Mouse (Mus musculus): ENCODE measurements around the gene 9930021J03Rik.

Gene 9930021J03Rik

DNA sequence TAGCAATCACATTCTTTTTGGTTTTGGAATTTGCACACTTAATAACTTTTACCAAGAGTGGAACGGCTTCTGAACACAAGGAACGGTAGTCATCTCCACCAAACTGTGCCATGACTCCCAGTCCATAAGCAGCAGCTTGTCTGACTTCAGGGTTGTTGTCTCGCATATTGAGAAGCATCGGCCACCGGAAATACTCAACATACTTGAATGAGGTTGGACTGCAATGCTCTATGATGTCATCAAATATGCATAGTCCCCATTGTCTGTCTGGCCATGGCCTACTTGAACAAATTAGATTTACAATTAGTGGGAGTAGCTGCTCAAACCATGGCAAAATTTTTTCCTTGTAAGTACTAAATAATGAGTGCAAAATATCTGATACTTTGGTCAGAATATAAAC is 4.2 kb upstream of the 9930021J03Rik start:
- no peak for DNase-seq (ENCODE audit: low read depth, low spot score)

DNA sequence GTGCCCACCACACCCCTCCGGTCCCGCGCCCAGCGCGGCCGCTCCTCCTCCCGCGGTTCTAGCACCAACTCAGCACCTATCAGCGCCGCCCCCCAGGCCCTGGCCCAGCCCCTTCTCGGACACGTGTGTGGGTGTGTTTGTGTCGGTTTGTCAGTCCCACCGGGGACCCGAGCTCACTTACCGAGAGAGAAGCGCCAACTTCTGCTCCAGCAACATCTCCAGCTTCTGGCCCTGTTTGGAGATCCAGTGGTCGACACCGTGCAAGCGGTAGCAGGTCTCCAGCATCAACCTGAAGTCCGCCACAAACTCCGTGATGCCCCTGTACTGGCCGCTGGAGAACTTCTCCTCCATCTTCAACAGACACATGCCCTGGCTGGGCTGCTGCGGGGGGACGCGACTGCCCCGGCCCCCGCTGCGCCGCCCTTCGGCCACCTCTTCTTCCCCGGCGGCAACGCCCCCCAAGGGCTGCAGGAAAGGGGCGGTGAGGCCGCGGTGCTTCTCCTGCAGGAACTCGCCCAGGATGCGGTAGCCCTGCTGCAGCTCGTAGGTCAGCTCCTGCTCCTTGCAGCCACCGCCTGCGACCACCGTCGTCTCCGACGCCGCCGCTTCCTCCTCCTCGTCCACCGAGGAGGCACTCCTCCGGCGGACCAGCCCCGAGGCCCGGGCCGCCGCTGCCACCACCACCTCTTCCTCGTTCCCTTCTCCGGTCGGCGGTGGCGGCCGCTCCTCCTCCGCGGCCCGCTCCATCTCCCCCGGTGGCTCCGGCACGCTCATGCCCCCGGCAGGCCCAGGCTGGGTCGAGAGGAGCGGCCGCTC is 480 bp downstream of the 9930021J03Rik start:
- no peak for DNase-seq (ENCODE audit: low read depth, low spot score)

DNA sequence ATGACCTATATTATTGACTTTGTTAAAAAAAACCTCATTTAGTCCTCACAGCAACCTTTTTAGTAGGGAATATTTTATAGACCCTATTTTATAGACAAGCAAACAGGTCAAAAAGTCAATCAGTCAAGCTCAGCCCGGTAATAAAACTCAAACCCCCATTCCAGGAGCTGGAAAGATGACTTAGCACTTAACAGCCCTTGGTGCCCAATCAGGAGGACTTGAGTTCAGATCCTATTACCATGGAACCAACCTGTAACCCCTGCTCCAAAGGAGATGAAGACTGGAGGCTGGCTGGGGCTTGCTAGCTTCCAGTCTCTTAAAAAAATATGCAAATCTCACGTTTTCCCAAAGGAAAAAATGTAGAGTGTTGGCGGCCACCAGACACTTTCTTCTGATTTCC is 1.8 kb downstream of the 9930021J03Rik start:
- DNase-seq (ENCODE audit: low read depth, low spot score), result no peak

DNA sequence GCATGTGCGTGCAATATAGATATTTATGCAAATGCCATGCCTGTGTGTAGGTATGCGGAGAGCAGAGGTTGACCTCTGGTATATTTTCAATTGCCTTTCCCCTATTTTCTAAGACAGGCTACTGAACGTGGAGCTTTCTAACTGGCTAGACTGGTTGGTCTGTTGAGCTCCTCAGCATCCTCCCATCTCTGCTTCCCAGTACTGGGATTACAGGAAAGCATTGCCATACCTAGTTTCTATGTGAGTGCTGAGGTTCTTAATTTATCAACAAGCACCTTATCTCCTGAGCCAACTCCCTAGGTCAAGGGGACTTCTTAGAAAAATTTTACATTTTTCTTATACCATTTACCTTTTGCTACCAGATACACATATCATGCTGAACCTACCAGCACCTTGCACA is 8.4 kb downstream of the 9930021J03Rik start:
- DNase-seq (ENCODE audit: low read depth, low spot score), result no peak

DNA sequence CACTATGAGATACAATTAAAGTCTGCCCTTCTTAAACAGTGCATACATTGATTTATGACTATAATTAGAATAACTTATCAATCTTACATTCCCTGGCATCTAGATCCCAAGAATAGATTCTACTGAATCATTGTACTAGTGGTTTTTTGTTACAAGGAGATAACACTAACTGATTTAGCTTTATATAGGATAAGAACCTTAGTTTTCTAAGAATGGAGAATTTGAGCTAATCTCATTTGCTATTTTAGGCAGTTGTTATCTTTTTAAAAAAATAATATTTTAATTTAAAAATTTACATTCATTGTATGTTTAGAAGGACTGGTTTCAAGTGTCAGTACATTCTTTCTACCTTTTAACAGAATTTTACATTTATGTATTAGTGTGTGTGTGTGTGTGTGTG is 17.8 kb downstream of the 9930021J03Rik start:
- DNase-seq (ENCODE audit: low read depth, low spot score), result no peak

DNA sequence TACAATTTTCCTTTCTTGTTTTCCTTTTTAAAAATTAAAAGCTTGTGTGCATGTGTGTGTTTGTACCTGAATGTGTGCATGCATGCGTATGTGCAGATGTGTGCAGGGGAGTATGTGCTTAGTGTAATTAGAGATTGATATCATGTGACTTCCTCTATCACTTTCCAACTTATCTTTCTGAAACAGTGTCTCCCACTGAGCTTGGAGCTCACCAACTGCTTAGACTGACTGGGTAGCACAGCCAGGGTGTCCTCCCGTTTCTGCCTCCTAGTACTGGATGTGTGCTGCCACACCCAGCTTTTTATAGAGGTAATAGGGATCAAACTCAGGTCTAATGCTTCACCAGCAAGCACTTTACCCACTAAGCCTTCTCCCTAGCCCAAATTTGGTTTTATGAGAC is 22.9 kb downstream of the 9930021J03Rik start:
- DNase-seq (ENCODE audit: low read depth, low spot score), result no peak

DNA sequence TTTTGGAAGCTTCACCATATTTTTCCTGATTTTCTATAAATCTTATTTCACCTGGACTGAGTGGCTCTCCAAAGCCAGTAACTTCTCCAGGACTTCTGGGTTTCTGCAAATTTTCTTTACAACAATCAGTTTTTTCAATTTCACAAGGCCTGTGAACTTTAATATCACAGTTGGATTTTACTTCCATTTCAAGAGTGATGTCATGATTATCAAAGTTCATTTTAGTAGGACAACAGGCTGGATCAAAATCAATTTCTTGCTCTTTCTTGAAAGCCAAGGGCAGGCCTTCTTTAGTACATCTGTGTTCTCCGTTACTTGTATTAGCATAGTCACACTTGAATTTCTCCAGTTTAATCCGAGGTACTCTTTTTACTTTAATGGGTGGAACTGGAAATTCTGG is 51.9 kb downstream of the 9930021J03Rik start:
- DNase-seq (ENCODE audit: low read depth, low spot score), result no peak

DNA sequence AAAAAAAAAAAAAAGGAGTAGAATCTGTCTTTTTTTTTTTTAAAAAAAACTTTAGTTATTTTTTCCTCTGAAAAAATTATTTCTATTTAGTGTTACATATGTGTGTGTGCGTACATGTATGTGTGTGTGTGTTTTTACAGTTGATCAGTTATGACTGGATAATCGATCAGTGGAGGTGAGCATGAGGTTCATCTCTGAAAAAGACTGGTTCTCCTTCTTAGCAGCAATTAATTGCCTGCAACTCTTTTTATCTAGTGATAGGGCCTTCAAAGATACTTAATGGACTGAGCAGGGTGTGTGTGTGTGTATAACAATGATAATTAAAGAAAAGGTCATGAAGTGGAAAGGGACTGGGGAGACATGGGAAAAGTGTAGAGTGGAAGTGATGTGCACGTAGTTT is 54.8 kb downstream of the 9930021J03Rik start:
- DNase-seq (ENCODE audit: low read depth, low spot score), result no peak

DNA sequence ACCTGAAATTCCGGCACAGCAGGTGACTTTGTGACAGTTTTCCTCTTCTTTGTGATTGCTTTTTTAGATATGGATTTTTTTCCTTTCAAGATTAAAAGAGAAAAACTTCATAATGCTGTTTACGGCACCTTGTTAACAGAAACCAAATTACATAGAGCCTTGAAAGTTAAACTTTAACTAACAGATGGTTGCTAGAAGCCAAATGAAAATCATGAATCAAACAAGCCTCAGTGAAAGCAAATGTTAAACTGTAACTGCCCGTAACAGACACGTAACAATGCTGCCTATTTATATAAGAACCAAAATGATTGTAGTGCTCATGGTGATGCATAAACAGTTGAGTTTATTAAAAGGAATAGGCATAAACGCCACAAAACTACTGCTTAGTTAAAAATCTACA is 62.3 kb downstream of the 9930021J03Rik start:
- DNase-seq (ENCODE audit: low read depth, low spot score), result no peak

DNA sequence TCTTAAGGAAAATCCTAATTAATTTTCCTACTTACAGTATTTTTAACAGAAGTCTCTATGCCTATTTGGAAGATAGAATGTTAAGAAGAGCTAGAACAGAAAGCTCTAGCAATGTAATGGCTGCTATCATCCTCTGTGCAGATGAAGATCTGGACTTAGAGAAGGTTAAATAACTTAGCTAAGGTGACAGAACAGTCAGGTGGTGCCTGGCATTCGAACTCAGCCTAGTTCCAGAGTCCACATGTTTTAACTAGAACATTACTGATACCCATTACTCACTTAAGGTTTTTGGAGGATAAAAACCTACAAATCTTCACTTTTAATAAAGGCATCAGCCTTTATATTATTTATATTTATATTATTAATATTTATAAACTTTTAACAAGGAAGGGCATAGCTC is 65.1 kb downstream of the 9930021J03Rik start:
- DNase-seq (ENCODE audit: low read depth, low spot score), result no peak

DNA sequence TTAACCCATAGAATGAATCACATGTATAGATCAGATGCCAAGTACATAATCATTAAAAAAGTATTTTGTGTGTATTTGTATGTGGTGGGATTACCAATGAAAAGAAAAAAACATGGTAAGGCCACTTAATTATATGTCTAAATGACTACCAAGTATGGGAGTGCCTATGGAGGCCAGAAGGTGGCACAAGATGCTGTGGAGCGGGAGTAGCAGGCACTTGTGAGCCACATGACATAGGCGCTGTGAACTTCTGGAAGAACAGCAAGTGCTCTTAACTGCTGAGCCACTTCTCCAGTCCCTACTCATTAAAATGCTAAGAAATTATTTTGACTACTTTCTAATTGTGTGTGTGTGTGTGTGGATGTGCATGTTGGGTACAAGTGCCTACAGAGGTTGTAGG is 66.2 kb downstream of the 9930021J03Rik start:
- no peak for DNase-seq (ENCODE audit: low read depth, low spot score)

DNA sequence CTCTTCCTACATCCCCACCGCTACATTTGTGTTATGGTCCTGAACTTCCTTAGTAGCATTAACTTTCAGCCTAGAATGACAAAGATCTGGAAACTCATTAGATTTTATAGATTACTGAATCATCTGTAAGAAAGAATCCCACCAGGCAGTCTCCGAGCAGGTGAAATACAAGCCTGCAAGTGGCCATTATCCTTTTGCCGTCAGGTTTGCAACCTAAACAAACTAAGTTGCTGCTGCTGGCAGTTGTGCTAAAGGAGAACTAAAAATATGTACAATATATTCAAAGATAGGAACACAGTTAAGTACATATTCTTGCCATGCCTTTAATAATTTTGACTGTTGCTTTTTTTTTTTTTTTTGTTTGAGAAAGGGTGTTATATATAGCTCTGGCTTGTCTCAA is 70.4 kb downstream of the 9930021J03Rik start:
- DNase-seq (ENCODE audit: low read depth, low spot score), result no peak

DNA sequence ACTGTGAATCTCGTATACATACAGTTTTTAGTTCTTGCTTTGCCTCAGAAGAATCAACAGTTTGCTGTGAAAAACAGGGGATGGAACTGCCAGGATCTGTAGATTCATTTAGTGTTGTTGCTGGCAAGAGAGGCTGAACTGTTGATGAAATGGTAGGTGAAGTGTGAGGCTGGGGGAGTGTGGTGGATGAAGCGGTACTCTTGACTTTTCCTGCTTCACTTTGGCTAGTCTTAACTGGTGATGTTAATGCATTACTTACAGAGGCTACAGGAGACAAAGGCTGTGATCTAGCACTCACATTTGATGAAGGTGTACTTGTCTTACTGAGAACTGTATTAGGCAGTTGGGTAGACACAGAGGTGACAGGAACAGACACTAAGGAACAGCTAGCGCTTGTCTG is 87.3 kb downstream of the 9930021J03Rik start:
- DNase-seq (ENCODE audit: low read depth, low spot score), result no peak

DNA sequence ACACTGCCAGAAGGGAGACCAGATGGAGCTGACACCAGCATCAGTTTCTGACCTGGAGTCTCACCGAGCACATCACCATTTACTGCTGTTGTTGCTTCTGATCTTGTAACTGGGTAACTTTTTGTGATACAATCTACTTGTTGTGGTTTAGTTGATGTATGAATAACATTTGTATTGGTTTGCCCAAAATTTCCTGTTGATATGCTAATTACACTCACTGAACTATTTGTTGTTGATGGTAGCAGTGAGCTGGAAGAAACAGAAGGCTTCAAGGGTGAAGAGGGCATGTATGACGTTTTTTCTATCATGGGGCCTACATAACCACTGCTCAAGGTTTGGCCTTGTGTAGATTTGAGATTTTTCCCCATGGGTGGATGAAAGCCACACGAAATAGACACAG is 87.9 kb downstream of the 9930021J03Rik start:
- DNase-seq (ENCODE audit: low read depth, low spot score), result no peak

DNA sequence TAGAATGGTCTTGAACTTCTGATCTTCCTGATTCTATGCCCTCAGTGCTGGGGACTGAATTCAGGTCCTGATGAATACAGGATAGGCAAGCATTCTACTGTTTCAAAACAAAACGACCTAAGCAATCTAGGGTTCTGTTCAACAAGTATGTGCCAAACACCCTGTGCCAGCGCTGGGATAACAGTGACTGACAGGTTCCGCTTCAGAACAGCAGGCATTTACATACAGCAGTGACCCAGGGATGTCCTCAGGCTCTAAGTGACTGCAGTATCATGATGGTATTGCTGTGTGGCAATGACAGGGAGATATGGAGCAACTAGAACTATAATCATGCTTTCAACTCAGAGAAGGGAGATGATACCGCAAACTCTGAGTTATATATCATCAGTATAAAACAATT is 92.3 kb downstream of the 9930021J03Rik start:
- no peak for DNase-seq (ENCODE audit: low read depth, low spot score)

DNA sequence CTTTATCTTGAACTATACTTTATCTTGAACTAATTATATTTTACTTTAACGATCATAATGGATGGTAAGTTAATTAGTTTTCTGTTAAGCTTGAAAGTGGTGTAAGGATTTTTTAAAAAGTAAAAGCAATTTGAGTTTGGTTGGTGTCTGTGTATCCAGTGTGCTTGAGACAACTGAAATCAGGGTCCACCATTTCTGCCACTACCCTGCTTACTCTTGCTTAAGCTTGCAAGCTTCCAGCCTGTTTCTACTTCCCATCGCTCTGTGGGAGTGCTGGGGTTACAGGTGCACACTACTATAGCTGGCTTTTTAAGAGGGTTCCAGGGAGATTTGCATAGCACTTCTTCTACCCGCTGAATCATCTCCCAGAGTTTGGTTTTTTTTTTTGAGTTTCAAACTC is 96.3 kb downstream of the 9930021J03Rik start:
- no peak for DNase-seq (ENCODE audit: low read depth, low spot score)

DNA sequence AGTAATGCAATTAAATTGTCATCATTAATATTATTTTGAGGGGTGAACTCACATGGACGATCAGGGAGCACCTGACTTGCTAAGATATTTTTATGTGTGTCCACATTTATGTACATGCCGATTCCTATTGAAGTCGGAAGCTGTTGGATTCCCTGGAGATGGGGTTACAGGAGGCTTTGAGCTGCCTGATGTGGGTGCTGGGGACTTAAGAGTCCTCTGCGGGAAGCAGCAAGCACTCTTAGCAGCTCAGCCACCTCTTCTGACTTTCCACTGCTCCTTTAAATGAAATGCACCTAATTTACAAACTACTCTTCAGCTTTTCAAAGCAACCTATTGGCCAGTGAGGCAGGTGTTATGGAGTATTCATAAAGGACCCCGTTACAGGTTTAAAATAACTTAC is 97.3 kb downstream of the 9930021J03Rik start:
- DNase-seq (ENCODE audit: low read depth, low spot score), result no peak

DNA sequence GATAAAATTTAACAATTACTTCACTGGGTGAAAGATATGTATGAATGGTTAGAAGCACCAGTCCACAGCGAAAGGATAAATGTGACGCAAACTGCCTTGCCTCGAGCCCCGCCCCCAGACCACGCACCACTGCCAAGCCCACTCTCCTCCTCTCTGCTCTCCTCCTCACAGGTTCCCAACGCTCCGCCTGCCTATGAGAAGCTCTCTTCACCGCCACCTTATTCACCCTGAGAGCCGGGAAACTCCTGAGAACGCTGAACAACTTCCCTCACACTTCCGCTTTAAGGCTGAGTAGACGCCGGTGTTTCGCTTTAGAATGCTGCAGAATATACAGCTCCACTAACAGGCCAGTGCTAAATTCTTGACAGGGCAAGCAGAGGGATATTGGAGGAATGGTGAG is 97.8 kb downstream of the 9930021J03Rik start:
- DNase-seq (ENCODE audit: low read depth, low spot score), result no peak

DNA sequence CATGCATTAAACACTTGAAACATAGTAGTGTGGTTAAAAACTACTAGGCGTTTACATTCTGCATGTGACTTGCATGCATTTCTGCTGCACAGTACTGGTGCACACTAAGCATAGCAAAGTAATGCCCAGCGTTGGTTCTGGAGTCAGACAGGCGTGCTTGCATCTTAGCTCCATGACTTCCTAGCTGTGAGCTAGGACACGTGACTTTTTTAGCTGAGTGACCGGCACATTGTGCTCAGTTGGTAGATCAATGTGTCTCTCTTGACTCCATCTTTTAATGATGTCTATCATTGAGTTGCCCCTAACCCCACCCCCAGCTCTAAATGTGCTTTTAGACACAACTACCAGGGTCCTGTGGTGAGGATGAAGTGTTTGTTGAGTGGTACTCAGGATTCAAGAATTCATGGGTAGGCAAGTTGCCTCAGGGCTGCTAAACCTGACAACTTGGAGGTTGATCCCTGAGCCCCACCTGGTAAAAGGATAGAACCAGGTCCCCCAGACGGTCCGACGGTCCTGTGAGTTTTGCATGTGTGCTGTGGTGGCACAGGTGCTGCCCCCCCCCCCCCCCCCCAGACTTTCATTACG is 98.4 kb downstream of the 9930021J03Rik start:
- DNase-seq (ENCODE audit: low read depth, low spot score), result no peak

DNA sequence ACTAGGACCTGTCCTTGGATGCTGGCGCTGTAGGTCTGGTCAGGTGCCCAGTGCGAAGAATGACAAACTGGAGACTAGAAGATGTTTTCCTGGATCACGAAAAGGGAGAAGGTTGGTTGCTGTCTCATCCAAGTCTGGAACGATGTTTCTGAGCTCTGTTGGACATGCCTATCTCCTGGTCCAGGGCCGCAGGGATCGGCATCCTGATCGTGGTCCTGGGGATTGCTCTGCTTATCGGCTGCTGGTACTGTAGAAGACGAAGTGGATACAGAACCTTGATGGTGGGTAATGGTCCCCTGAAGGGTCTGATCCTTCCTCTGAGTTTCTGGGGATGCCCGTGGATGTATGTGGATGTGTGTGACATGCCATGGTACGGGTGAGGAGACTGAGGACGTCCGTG is 101.4 kb downstream of the 9930021J03Rik start:
- no peak for DNase-seq (ENCODE audit: low read depth, low spot score)

DNA sequence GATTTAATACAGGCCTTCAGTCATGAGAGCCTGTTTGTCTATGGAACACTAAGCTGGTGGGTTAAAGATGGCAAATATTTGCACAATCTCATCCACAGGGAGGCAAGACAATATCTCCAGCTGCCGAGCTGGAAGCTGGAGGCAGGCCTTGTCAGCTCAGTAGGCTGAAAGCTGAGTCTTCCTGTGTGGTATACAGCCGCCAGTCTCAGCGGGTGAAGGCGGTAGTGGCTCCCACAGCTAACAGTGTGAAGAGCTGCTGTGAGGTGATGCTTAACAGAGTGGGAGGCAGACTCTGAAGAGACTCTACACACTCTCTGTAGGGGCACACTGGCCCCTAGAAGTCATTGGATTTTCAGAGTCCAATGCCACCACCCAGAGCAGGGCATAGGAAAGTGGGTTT is 104.1 kb downstream of the 9930021J03Rik start:
- DNase-seq (ENCODE audit: low read depth, low spot score), result no peak

DNA sequence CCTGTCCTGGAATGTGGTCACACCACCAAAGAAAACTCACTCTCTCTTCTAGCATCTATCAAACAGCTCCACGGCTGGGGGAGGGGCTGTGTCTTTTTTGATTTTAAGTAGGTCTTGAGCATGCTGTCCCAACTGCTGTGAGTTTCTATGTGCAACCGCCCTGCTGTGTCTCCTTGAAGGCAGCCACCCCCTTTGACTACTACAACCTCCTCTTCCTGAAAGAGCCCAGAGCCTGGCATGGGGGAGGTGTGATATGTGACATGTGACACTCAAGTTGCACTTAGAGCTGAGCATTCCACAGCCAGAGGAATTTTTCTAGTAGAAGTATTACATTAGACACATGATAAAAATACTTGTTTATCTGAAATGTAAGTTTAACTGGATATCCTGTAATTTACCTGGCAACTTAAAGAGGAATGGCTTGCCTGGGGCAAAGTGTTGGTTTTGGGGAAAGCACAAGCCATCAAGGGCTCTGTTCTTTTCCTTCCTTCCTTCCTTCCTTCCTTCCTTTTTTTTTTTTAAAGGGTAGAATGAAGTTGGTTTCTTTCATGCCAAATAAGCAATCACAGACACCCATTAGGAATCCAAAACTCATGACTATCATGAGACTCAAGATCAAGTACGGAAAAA is 108.4 kb downstream of the 9930021J03Rik start, which contains the start of gene Mlana:
Mlana (plus strand) TSS at position 580 of the 630 bp plus-strand sequence.
- no peak for DNase-seq (ENCODE audit: low read depth, low spot score)

DNA sequence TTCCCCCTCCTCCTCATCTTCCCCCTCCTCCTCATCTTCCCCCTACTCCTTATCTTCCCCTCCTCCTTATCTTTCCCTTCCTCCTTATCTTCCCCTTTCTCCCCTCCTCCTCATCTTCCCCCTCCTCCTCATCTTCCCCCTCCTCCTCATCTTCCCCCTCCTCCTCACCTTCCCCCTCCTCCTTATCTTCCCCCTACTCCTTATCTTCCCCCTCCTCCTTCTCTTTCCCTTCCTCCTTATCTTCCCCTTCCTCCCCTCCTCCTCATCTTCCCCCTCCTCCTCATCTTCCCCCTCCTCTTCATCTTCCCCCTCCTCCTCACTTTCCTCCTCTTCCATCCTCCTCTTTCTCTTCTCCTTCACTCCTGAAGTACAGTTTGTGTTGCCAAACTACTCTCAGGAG is 108.9 kb downstream of the 9930021J03Rik start:
- no peak for DNase-seq (ENCODE audit: low read depth, low spot score)

Data from brain, embryonic 18.5 days (tissue).